Mouse (Mus musculus) limb, embryonic 14.5 days (tissue): ENCODE measurements at regions not wholly inside any gene's neighbourhood (a gene's known extent, or its start where the extent isn't known, plus 50 kb on each side); places are given as distances from the start of the nearest gene placed in this dataset.

Experiments used
- ATAC-seq: fragments of 200-750 bp; cut with Nextera tagmentation; 2 replicates; pipeline ENCODE4 v1.8.0; 2017; ENCODE audit warnings: low read depth, moderate number of reproducible peaks, moderate TSS enrichment; ENCODE audit not compliant: low FRiP score
- DNase-seq: peaks from one replicate; pipeline ENCODE4 v3.0.0-alpha.2; 2015; ENCODE audit warnings: low spot score
- H3K27ac ChIP-seq: fragments of 300-500 bp; sonication (generic); replicated peaks from 2 replicates; pipeline ENCODE4 v1.5.1; 2014; ENCODE audit warnings: low read depth, mild to moderate bottlenecking, low read length, moderate library complexity, mixed read lengths
- H3K27me3 ChIP-seq: fragments of 300-500 bp; sonication (generic); 2 replicates; pipeline ENCODE4 v1.6.1; 2014; ENCODE audit warnings: low read length, mixed read lengths; ENCODE audit not compliant: control insufficient read depth, insufficient read depth
- H3K36me3 ChIP-seq: fragments of 300-500 bp; sonication (generic); 2 replicates; pipeline ENCODE4 v1.6.1; 2014; ENCODE audit warnings: mild to moderate bottlenecking, low read length, moderate library complexity, mixed read lengths; ENCODE audit not compliant: control insufficient read depth, insufficient read depth
- H3K4me1 ChIP-seq: fragments of 300-500 bp; sonication (generic); 2 replicates; pipeline ENCODE4 v1.6.1; 2014; ENCODE audit warnings: antibody characterized with exemption, low read length, mixed read lengths; ENCODE audit not compliant: control insufficient read depth, insufficient read depth
- H3K4me2 ChIP-seq: fragments of 300-500 bp; sonication (generic); replicated peaks from 2 replicates; pipeline ENCODE4 v1.6.1; 2014; ENCODE audit warnings: low read depth, mild to moderate bottlenecking, low read length, moderate library complexity; ENCODE audit not compliant: severe bottlenecking
- H3K4me3 ChIP-seq: fragments of 300-500 bp; sonication (generic); replicated peaks from 2 replicates; pipeline ENCODE4 v1.5.1; 2014; ENCODE audit warnings: low read length
- H3K9ac ChIP-seq: fragments of 300-500 bp; sonication (generic); 2 replicates; pipeline ENCODE4 v1.6.1; 2014; ENCODE audit warnings: mild to moderate bottlenecking, low read depth, low read length, moderate library complexity; ENCODE audit not compliant: severe bottlenecking
- H3K9me3 ChIP-seq: fragments of 300-500 bp; sonication (generic); 2 replicates; pipeline ENCODE4 v1.6.1; 2016; ENCODE audit warnings: low read length; ENCODE audit not compliant: control insufficient read depth
- POLR2A ChIP-seq: fragments of 200-500 bp; IDR thresholded peaks from 2 replicates; pipeline ENCODE4 v1.8.0; 2012; ENCODE audit warnings: inconsistent platforms, mild to moderate bottlenecking, moderate library complexity, borderline replicate concordance; ENCODE audit not compliant: insufficient read depth, insufficient read length; ENCODE audit errors: extremely low read depth
- WGBS: fragments of 180-500 bp; shearing (Covaris S2); extraction: QIAGEN DNeasy Blood & Tissue Kit; methylation state at CpG from one replicate; pipeline ENCODE4 v1.1.7; 2014; 5-methylcytosine and 5-hydroxymethylcytosine counted together

GRCm38 (mm10) chrX:115359111-115359510 is 451.7 kb downstream of the Ube2dnl2 start:
- Histone ChIP-seq H3K36me3 (no peaks in the 10 kb centered on the region), H3K4me3 (no peak overlapping the region), H3K9ac (no peak overlapping the region), H3K27me3 (no peaks in the 10 kb centered on the region), H3K9me3 (no peaks in the 10 kb centered on the region), H3K4me2 (no peak overlapping the region), H3K4me1 (no peaks in the 10 kb centered on the region), H3K27ac (no peak overlapping the region)
- 62% methylated on average over 4 of the region's 4 CpGs for whole genome bisulfite sequencing
- no peak for DNase-seq
- ATAC-seq: no peak
- TF ChIP-seq POLR2A: no peak

DNA sequence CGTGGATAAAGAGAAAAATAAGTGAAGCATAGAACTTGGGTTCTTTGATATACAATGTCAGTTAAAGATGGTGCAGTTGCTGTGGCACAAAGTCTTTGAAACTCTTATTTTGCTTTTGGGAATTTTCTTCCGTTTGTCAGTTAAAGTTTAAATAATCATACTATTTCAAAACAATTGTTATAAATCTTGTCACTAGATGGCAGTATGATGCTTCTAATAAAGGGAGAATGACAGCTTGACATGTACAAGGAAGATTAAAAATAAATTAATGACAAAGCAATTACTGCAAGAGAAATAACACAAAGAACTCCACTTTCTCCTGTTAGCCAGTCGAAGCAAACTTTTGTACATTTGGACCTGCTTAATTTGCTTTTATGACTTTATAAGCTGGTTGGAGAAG is 489.0 kb downstream of the Ube2dnl2 start:
- peak; percentile 18 for DNase-seq
- Histone ChIP-seq H3K4me2 (no peak overlapping the region), H3K36me3 (no peaks in the 10 kb centered on the region), H3K4me1 (no peaks in the 10 kb centered on the region), H3K9ac (no peak overlapping the region), H3K4me3 (no peak overlapping the region), H3K9me3 (no peaks in the 10 kb centered on the region), H3K27ac (no peak overlapping the region), H3K27me3 (no peaks in the 10 kb centered on the region)
- WGBS: 46% methylated on average over 3 of the region's 3 CpGs
- ATAC-seq: no peak
- no peak for TF ChIP-seq POLR2A
